Mouse (Mus musculus): ENCODE measurements around the gene Tas2r103.

Gene Tas2r103

DNA sequence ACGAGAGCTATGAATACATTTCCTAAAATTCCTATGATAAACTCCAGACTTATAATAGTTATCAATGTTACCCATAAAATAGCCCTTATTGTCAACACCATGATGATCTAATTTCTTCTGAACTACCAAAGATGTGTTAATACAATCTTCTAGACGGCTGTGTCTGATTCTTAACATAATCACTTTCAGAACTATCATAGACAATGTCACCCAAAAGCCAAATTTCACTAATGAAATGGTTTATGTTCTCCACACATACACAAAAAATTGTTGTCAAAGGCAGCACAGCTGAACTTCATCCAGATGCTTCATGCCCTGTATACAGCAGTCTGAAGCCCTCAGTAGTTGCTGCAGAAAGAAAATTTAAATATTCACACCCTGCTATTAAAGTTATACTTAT is at the start of gene Tas2r103:
TSS of gene Tas2r103 (minus strand) at position 101 of the 400 bp plus-strand sequence.
- DNase-seq (ENCODE audit: low spot score), result no peak

DNA sequence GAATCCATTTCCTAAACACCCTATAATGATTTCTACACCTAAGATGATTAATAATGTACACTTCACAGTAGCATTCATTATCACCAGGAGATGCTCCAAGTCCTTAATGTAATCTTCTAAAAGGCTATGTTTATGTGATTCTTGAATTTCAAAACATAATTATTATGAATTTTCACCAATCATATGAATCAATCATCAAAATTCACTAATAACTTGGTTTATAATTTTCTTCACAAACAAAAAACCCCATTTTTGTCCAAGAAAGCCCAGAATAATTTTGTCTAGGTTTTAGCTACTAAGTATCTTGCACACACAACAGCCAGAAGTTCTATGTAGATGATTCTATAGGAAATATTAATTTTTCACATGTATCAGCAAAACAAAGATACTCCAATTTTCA is 18.8 kb upstream of the Tas2r103 start, which contains the start of gene Tas2r140:
TSS of gene Tas2r140 (minus strand) at position 101 of the 400 bp plus-strand sequence.
- no peak for DNase-seq (ENCODE audit: low spot score)

Measured in embryo, embryonic 10 days (tissue).